Mouse (Mus musculus) gastrocnemius, postnatal 14 days (tissue): Measurements from ENCODE around the gene Add3. TPM values are rescaled to one million over a fixed set of nuclear protein-coding genes. Genes with fewer than 3 reads are reported as not detected.
A peak's percentile ranks its signal among the peaks of the same experiment; 100 is the strongest.

Experiments used
- DNase-seq: peaks from one replicate; pipeline ENCODE4 v3.0.0; 2021; ENCODE audit warnings: mixed read lengths
- intact Hi-C: fragments of 180-260 bp; cut with DNase I; formaldehyde crosslinking; loops from one replicate; pipeline ENCODE4 v1.15.1; 2025; ENCODE audit warnings: low total_unique reads
- total RNA-seq, 2 experiments: library from RNA; stranded (reverse); gene quantifications; 2 replicates each; pipeline ENCODE4 v1.2.3; 2021

The Add3 gene
- total RNA-seq, 2 experiments from 2014 or later: 31.6 to 45.4 TPM

DNA sequence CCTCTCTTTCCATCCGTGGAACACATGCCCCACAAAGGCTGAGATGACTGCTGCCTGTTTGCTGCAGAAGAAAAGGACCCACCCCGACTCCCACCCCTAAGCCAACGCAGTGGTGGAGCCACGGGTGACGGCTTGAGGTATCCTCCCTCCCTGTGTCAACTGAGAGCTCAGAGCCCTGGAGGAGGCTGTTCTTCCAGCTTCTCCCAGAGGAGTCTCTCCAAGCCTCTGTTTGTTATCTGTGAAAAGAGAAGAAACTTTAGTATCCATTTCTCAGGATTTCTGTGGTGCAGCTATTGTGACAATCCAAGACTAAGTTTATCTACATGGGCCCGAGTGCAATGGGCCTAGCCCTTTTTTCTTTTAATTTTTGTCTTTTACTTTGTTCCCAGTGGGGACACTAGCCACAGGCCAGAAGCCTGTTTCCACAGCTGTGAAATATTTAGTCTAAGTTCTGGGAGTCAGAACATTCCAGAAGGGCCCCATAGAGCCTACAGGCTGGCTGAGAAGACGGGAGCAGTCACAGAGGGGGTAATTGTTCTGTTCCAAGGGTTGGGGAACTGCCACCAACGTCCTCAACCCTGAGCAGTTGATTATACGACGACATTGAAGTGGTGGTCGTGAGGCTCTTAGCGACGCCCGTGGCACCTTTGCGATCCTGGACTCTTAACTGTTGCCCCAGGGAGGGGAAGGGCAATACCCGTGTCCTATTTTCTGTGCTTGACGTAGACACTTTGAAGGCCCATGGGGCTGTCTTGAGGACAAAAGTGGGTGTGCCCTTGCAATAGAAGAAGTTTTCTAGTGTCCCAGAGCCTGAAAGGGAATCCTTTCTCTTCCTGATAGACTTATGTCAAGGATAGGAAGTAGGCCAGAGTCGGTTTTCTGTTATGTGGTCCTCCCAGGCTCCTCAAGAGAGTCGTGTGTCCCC lies 138.5 kb downstream of the Add3 start:
- peak; percentile 39 for DNase-seq
- intact Hi-C loops: no loop called here

DNA sequence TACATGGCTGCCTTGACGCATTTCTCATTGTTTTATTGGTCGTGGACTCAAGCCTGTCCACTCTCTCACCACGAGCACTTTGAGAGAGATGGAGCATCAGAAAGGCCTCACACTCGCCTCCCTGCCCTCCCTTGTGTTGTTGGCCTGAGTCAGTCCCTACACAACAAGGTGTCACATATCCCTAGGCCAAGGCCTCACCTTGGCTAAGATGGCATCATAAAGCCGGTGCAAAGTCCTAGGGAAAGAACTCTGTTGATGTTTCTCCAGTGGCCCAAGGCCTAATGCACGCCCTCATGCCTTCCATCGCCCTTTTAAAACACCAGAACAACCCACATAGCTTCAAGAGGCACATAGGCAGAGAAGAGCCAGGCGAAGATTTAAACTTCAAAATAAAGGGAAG lies 140.0 kb downstream of the Add3 start:
- intact Hi-C loops: no loop called here
- no peak for DNase-seq

DNA sequence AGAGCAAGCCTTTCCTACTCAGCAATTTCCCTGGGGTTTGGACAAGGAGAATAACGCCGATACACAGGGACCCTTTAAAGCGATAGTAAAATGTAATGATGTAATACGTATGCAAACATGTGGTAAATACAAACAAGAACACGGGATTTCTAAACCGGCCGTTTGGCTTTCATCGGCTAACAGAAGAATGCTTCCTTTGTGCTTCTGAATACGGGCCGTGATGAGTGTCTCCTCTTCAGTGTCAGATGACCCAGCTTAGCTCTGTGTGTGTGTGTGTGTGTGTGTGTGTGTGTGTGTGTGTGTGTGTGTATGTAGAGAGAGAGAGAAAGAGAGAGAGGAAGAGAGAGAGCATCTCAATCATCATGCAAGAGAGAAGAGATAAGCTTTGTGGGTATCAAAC lies 142.3 kb downstream of the Add3 start:
- intact Hi-C loops: no loop called here
- DNase-seq: no peak

DNA sequence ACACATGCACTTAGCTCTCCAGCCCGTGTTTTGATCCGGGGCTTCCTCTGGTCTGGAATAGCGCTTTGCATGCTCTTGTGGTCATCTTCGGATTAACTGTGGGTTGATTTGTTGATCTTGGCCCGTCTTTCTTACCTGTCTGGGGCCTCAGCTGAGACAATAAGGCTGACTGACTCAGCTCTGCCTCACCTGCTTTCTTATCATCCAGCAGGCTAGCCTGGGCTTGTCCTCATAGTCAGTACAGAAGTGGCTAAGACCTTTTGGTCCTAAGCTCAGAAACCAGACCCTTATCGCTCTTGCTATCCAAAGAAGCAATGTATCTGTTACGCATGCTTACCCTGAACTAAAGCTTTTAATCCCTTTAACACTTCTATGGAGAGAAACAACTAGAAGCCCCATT lies 143.5 kb downstream of the Add3 start:
- DNase-seq: no peak
- intact Hi-C loops: no loop called here

DNA sequence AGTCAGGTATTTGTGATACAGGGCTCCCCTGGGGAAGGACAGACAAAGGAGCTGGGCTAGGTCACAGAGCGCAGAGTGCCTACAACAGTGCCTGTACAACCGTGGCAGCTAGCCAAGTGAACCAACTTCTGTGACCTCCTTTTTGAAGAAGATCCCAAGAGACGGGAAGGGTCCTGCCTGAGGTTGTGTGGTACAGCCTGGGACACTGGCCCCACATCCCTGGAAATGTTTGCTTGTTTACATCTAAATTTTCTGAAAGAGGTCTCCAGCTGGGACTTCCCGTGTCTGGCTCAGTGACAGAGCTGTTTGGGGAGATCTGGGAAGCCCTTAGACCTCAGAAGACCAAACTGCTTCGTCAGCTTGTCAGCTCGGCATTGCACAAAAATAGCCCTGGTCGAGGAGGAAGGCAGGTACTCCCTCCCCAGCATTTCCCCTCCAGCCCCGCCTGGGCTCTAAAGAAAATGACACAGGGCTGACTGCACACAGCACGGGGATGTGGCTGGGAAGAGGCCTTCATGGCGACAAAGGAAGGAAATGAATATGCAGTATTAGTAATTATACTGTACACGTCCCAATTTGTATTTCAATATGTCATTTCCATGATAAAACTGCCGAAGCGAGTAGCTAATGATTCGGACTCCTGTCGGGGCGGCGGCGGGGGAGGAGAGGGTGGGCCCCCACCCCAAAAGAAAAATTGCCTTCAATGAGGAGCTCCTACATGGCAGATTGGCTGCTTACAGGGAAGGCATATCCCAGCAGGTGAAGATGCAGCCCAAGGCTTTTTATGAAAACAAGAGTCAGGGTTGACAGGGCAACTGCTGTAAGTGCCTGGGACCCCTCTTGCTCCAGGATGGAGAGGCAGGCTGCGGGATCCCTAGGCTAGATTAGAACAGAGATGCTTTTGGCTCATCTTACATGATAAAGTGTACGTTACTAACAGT lies 144.3 kb downstream of the Add3 start:
- intact Hi-C loops: no loop called here
- DNase-seq: no peak

DNA sequence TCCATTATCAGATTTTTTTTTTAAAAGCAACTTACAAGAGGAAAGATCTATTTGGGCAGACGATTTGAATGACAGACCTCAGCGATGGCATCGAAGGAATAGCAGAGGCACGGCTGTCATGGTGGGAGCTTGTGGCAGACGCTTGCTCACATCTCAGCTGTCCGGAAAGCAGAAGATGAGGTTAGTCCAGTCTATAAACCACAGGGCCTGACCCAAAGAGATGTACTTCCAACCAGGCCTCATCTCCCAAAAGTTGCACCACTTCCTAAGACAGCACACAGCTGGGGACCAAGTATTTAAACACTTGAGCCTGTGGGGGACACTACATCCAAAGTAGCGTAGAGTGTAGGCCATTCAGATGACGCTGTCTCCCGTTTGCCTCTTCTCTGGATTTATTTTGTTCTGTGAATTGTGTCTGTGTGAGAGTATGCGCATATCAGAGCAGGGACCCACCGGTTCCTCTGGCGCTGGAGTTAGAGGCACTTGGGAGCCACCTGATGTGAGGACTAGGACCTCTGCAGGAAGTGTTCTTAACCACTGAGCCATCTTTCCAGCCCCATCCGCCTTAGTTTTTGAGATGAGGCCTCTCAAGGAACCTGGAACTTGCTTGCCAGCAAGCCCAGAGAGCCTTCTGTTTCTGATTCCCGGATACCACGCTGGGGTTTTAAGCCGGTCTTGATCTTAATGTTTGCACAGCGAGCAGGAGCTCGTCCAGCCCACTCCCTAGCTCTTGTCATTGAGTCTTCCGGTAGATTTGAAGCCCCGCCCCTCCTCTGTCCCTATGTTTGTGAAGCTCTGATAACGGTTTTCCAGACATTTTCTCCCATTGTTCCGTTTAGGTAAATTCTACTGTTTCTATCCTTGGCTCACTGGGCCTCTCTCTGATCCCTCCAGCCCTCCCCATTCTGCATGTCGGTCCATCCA lies 156.3 kb downstream of the Add3 start:
- no peak for DNase-seq
- intact Hi-C loops: no loop called here

Other genes starting within 250 kb of the Add3 start
- 10 to 100 TPM; 63.1 to 75.1 TPM for gene Xpnpep1, start 100.2 kb upstream of the Add3 start, total RNA-seq
- 10 to 100 TPM; 30.5 to 31.5 TPM for gene Mxi1, start 170.1 kb downstream of the Add3 start, total RNA-seq
- gene Gm10197, start 231.3 kb downstream of the Add3 start, total RNA-seq: not detected